Mouse (Mus musculus): ENCODE results near the gene Il18.

Gene Il18

GRCm38 (mm10) chr9:50554241-50555093 lies at the start of gene Il18:
Gene Il18, plus strand, starts transcription at chr9:50554827.
- in situ Hi-C loops (cut with MboI; ENCODE audit: low sequenced_read_pairs): no loop called here

DNA sequence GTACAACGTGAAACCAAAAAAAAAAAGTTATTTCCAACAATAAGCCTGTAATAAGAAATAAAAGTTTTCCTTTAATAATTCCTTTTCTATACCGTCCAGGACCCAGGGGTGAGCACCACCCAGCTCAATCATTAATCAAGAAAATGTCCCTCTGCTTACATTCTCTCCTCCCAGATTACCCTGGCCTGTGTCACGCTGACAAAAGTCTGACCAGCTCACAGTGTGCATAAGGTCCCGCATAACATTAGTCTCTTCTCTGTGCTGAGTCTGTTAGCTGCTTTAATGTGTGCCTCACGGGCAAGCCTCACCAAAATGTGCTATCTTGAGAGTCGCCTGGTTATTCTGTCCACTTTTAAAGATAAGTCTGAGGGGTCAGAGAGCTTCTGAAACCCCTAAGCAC lies 49.2 kb upstream of the Il18 start:
- in situ Hi-C loops (cut with MboI; ENCODE audit: low sequenced_read_pairs): no loop called here

- in situ Hi-C loops (cut with MboI; ENCODE audit: low sequenced_read_pairs): no loop called here
Observed at GRCm38 (mm10) chr9:50507570-50507969, 47.1 kb upstream of the Il18 start.

DNA sequence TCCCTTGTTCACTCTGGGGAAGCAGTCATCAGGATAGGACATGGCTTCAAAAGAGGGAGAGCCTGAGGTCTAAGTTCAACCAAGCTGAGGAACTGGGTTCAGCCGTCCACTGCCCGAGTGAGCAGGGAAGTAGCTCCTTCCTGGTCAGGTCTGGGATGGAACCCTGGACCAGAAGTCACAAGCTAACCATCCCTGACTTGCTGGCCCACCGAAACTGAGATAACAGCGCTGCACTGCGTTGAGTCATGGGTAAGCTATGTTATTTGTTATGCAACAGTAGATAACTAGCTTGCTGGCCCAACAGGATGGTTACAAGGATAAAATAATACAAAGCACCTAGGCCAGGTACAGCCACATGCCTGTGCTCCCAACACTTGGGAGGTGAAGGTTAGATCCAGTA lies 39.2 kb upstream of the Il18 start:
- in situ Hi-C loops (cut with MboI; ENCODE audit: low sequenced_read_pairs): no loop called here

DNA sequence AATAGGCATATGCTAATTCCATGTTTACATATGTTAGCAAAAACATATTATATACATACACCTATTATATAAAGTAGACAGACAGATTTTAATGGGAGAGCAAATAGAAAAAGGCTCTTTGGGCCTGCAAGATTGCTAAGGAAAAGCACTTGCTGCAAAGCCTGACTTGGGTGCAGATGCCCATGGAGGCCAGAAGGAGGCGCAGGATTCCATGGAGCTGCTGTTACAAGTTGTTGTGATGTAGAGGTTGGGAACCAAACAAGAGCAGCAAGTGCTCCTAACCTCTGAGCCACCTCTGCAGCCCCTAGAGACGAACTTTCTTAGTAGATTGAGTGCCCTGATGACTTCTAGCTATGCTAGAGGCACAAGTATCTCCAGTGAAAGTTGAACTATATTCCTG lies 35.8 kb upstream of the Il18 start:
- in situ Hi-C loops (cut with MboI; ENCODE audit: low sequenced_read_pairs): no loop called here

- in situ Hi-C loops (cut with MboI; ENCODE audit: low sequenced_read_pairs): no loop called here
Observed at GRCm38 (mm10) chr9:50520748-50521147, 33.9 kb upstream of the Il18 start.

DNA sequence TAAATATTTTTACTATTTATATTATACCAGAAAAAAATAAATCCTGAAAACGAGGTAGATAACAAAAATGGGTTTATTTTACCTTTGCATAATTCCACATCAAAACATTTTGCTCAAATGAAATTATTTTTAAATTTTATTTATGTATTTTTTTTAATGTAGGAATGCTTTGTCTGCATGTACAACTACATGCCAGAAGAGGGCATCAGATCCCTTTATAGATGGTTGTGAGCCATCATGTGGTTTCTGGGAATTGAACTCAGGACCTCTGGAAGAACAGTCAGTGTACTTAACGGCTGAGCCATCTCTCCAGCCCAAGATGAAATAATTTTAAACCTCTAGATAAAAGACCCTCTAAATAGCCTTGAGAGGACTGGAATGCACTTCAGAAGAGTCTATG lies 33.1 kb upstream of the Il18 start:
- in situ Hi-C loops (cut with MboI; ENCODE audit: low sequenced_read_pairs): no loop called here

- in situ Hi-C loops (cut with MboI; ENCODE audit: low sequenced_read_pairs): no loop called here
Observed at GRCm38 (mm10) chr9:50522574-50522973, 32.1 kb upstream of the Il18 start.

DNA sequence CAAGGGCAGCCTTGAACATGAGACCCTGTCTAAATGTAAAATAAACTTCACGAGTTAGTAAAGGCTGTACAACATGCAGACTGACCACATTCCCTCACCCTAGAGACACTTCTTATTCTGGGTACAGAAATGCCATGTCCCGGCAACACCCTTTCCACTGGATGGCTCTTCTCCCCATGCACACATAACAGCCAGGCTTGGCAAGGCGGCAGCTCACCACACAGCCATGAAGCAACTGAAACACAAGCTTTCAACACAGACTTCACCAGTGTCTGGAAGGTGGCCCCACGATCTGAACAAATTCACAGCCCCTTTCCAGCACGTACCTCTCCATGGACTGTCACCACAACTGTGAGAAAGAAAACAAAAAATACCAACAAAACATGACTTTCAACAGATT lies 29.7 kb upstream of the Il18 start:
- in situ Hi-C loops (cut with MboI; ENCODE audit: low sequenced_read_pairs): loop anchor here (5.0 to 25.0 kb wide), 2 partner anchors 68 to 1038 kb away; partner anchors contain the start of gene Ttc12

- in situ Hi-C loops (cut with MboI; ENCODE audit: low sequenced_read_pairs): loop anchor here (5.0 to 25.0 kb wide), 2 partner anchors 68 to 1038 kb away; partner anchors contain the start of gene Ttc12
Observed at GRCm38 (mm10) chr9:50525585-50525984, 29.0 kb upstream of the Il18 start.

- in situ Hi-C loops (cut with MboI; ENCODE audit: low sequenced_read_pairs): loop anchor here (5.0 to 25.0 kb wide), 2 partner anchors 71 to 1041 kb away; partner anchors contain the start of gene Ttc12
Observed at GRCm38 (mm10) chr9:50527860-50528259, 26.8 kb upstream of the Il18 start.

DNA sequence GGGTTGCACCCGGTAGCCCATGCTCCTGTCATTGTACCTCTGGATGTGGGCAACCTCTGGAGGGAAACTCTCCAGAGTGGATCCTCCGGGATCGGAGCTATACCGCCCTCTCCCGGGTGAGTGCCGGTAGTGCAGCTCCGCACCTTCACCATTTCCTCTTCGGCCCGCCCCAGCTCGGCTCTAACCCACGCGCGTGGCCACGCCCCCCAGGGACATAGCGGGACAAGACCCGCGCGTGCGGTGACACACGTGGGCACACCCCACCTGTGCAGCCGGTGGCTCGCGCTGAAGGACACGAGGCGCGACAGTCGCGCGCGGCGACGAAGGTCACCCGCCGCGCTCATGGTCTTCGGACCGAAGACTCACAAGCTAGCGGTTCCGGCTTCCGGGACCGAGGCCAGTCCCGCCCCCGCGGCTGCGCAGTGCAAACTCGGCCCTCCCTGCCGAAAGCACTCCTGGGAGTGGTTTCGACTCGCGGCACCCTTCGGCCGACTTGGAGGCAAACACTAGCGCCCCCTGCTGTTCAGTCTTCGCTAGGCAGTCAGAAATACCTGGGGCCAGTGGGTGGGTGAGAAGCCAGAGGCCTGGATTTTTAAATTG lies 26.2 kb upstream of the Il18 start, which contains the start of gene Pts:
Gene Pts, minus strand, starts transcription at position 432 of the 600 bp plus-strand sequence.
- in situ Hi-C loops (cut with MboI; ENCODE audit: low sequenced_read_pairs): loop anchor here (5.0 to 25.0 kb wide), 2 partner anchors 71 to 1041 kb away; partner anchors contain the start of gene Ttc12

DNA sequence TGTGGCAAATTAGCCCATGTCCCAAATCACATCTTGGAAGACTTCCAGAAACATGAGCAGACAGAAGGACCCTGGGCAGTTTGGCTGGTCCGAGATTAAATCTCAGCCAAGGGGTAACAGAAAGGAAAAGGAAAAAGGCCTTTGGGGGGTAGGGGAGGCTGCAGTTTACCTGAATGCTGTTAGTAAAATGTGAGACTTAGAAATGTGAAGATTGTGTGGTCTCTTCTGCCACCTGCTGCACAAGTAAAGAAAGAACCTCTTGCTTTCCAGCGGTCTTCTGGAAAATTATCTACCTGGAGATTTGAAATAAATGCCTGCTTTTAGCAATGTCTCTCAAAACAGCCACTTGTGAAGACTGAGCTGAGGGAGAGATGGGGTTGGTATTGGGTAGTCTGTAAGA lies 23.7 kb upstream of the Il18 start:
- in situ Hi-C loops (cut with MboI; ENCODE audit: low sequenced_read_pairs): loop anchor here (10.0 to 25.0 kb wide), 2 partner anchors 196 to 1044 kb away; partner anchors contain the start of gene Ttc12

- in situ Hi-C loops (cut with MboI; ENCODE audit: low sequenced_read_pairs): loop anchor here (10.0 to 25.0 kb wide), 2 partner anchors 199 to 1046 kb away; partner anchors contain the start of gene Ttc12
Observed at GRCm38 (mm10) chr9:50533328-50533727, 21.3 kb upstream of the Il18 start.

GRCm38 (mm10) chr9:50533791-50534190 lies 20.8 kb upstream of the Il18 start:
- in situ Hi-C loops (cut with MboI; ENCODE audit: low sequenced_read_pairs): loop anchor here (10.0 to 25.0 kb wide), 2 partner anchors 199 to 1046 kb away; partner anchors contain the start of gene Ttc12

GRCm38 (mm10) chr9:50535930-50536329 lies 18.7 kb upstream of the Il18 start:
- in situ Hi-C loops (cut with MboI; ENCODE audit: low sequenced_read_pairs): loop anchor here (10.0 to 25.0 kb wide), 2 partner anchors 201 to 1049 kb away; partner anchors contain the start of gene Ttc12

- in situ Hi-C loops (cut with MboI; ENCODE audit: low sequenced_read_pairs): loop anchor here (10.0 to 25.0 kb wide), 2 partner anchors 202 to 1049 kb away; partner anchors contain the start of gene Ttc12
Observed at GRCm38 (mm10) chr9:50536603-50537135, 18.0 kb upstream of the Il18 start.

DNA sequence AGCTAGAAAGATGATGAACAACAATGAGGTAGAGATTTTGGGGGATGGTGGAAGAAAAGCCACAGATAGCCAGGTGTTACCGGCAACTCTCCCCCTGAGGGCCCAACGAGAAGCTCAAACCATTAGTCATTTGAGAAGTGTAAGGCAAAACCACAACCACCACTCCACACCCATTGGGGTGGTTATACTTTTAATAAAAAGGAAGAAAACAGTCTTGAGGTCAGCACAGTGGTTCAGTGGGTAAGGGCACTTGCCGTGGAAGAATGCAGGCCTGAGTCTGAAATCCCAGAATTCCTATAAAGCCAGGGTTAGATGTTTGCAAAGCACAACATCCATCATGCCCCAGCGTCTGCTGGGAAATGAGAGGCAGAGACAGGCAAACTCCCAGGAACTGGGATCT lies 17.3 kb upstream of the Il18 start:
- in situ Hi-C loops (cut with MboI; ENCODE audit: low sequenced_read_pairs): loop anchor here (10.0 to 25.0 kb wide), 2 partner anchors 202 to 1050 kb away; partner anchors contain the start of gene Ttc12

DNA sequence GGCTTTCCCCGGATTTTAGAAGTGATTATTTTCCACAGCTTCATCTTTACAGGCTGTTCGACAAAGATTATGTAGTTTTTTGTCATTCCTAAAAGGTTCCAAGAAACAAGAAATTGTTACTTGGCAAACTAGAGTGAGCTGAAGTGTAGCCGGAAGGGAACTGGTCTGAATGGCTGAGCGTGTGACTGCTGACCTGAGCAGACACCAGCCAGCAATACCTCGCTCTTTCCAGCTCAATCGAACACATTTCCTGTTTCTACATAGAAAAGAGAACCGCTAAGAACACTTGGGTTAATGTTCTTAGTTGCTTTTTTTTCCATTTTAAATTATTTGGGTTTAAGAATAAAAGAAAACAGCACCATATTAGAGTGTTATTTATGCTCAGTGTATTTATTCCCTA lies 14.5 kb upstream of the Il18 start:
- in situ Hi-C loops (cut with MboI; ENCODE audit: low sequenced_read_pairs): loop anchor here (25.0 kb wide), 1 partner anchor 1053 kb away; the partner anchor contains the start of gene Ttc12

DNA sequence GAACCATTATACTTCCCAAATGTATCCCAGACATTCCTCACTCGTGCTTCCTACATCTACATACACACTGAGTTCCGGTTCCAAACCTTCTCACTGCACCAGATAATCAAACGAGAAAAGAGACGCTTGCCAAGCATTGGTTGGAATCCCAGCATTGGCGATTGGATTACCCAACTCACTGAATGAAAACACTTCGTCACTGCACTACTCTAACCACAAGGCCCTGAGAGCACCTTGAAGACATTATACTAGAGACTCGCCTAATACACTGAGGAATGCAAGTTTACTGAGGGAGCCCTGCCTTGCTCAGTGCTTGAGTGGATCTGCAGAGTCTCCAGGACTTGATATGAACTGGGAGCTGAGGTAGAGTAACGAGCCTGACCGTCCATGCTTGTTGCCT lies 12.2 kb upstream of the Il18 start:
- in situ Hi-C loops (cut with MboI; ENCODE audit: low sequenced_read_pairs): loop anchor here (25.0 kb wide), 1 partner anchor 1055 kb away; the partner anchor contains the start of gene Ttc12
